Mouse (Mus musculus) heart, embryonic 15.5 days (tissue): ENCODE measurements around the gene Gm21663. TPM values are rescaled to one million over a fixed set of nuclear protein-coding genes. Genes with fewer than 3 reads are reported as not detected.
"Not testable (repeated sequence)": the region's sequence is repeated elsewhere in the genome, so short reads cannot be mapped to it uniquely, and the experiment has no call there.

ENCODE experiments used
- ATAC-seq: fragments of 200-750 bp; cut with Nextera tagmentation; replicated peaks from 2 replicates; pipeline ENCODE4 v1.8.0; 2017; ENCODE audit warnings: low read depth, moderate TSS enrichment; ENCODE audit not compliant: insufficient number of reproducible peaks, insufficient read depth, low FRiP score
- H3K27ac ChIP-seq: fragments of 300-500 bp; sonication (generic); 2 replicates; pipeline ENCODE4 v1.5.1; 2015; ENCODE audit warnings: mild to moderate bottlenecking, inconsistent platforms
- H3K27me3 ChIP-seq: fragments of 300-500 bp; sonication (generic); 2 replicates; pipeline ENCODE4 v1.6.1; 2015; ENCODE audit warnings: inconsistent platforms
- H3K36me3 ChIP-seq: fragments of 300-500 bp; sonication (generic); 2 replicates; pipeline ENCODE4 v1.6.1; 2015; ENCODE audit warnings: mild to moderate bottlenecking, inconsistent platforms
- H3K4me1 ChIP-seq: fragments of 300-500 bp; sonication (generic); replicated peaks from 2 replicates; pipeline ENCODE4 v1.6.1; 2015; ENCODE audit warnings: inconsistent platforms
- H3K4me2 ChIP-seq: fragments of 300-500 bp; sonication (generic); 2 replicates; pipeline ENCODE4 v1.6.1; 2015; ENCODE audit warnings: inconsistent platforms, mild to moderate bottlenecking, moderate library complexity
- H3K4me3 ChIP-seq: fragments of 300-500 bp; sonication (generic); 2 replicates; pipeline ENCODE4 v1.5.1; 2015; ENCODE audit warnings: mild to moderate bottlenecking, inconsistent platforms
- H3K9ac ChIP-seq: fragments of 300-500 bp; sonication (generic); 2 replicates; pipeline ENCODE4 v1.6.1; 2015; ENCODE audit warnings: mild to moderate bottlenecking, inconsistent platforms
- H3K9me3 ChIP-seq: fragments of 300-500 bp; sonication (generic); replicated peaks from 2 replicates; pipeline ENCODE4 v1.6.1; 2016; ENCODE audit warnings: inconsistent platforms
- WGBS: fragments of 180-500 bp; shearing (Covaris S2); methylation state at CpG from one replicate; pipeline ENCODE4 v1.1.7; 2015; ENCODE audit warnings: mixed read lengths; 5-methylcytosine and 5-hydroxymethylcytosine counted together
- polyA plus RNA-seq: library from polyadenylated mRNA; unstranded; fragments of >200 nt; fragmentation: Nextera tagmentation; extraction: Ambion mirVana; gene quantifications from 2 replicates; pipeline ENCODE4 v1.2.1, GENCODE M21; 2015

Gm21663 gene
- not detected in 2 replicates for polyA plus RNA-seq

GRCm38 (mm10) chr5:25942281-25942680, at the start of gene Gm21663:
Gene Gm21663, minus strand, starts transcription at chr5:25942381.
- not testable (repeated sequence) for H3K27ac ChIP-seq, H3K36me3 ChIP-seq, ATAC-seq, H3K9ac ChIP-seq, H3K4me1 ChIP-seq, H3K4me3 ChIP-seq, H3K27me3 ChIP-seq, H3K9me3 ChIP-seq, H3K4me2 ChIP-seq
- WGBS, result 46% methylated on average over 2 of the region's 2 CpGs

- H3K4me2 ChIP-seq, H3K4me3 ChIP-seq, H3K27me3 ChIP-seq, H3K9me3 ChIP-seq, H3K27ac ChIP-seq, H3K36me3 ChIP-seq, H3K4me1 ChIP-seq, ATAC-seq, H3K9ac ChIP-seq: not testable (repeated sequence)
- WGBS, result no CpG with 5 or more reads among the region's 3 CpGs
These were observed 46.4 kb upstream of the Gm21663 start, which contains the start of gene Gm21698 for GRCm38 (mm10) chr5:25988550-25988949. Gene Gm21698, minus strand, starts transcription at chr5:25988650.

- WGBS, result no CpG with 5 or more reads among the region's 2 CpGs
- not testable (repeated sequence) for H3K4me1 ChIP-seq, ATAC-seq, H3K4me3 ChIP-seq, H3K4me2 ChIP-seq, H3K27ac ChIP-seq, H3K27me3 ChIP-seq, H3K36me3 ChIP-seq, H3K9me3 ChIP-seq, H3K9ac ChIP-seq
These were observed 30.4 kb upstream of the Gm21663 start, which contains the start of gene Gm21680 for GRCm38 (mm10) chr5:25972563-25972962. Gene Gm21680, minus strand, starts transcription at chr5:25972663.

- not testable (repeated sequence) for H3K9me3 ChIP-seq, H3K4me1 ChIP-seq, H3K27me3 ChIP-seq, ATAC-seq, H3K9ac ChIP-seq, H3K36me3 ChIP-seq, H3K27ac ChIP-seq
- 34% methylated on average over 17 of the region's 17 CpGs for WGBS
- Histone ChIP-seq H3K4me3 (peak overlapping the region; percentile 28), H3K4me2 (peak overlapping the region; percentile 52)
These were observed 14.9 kb upstream of the Gm21663 start for GRCm38 (mm10) chr5:25957050-25957449.

- not testable (repeated sequence) for H3K36me3 ChIP-seq, H3K9me3 ChIP-seq, H3K4me1 ChIP-seq, H3K9ac ChIP-seq, ATAC-seq, H3K27me3 ChIP-seq, H3K27ac ChIP-seq
- H3K4me2 ChIP-seq, result peak overlapping the region; percentile 52
- WGBS, result 20% methylated on average over 32 of the region's 32 CpGs
- H3K4me3 ChIP-seq, result peak overlapping the region; percentile 28
These were observed 14.4 kb upstream of the Gm21663 start for GRCm38 (mm10) chr5:25956611-25957010.

GRCm38 (mm10) chr5:25954317-25954716, 12.1 kb upstream of the Gm21663 start, which contains the start of gene Gm21671:
Gene Gm21671, minus strand, starts transcription at chr5:25954417.
- H3K4me2 ChIP-seq, H3K9me3 ChIP-seq, H3K4me1 ChIP-seq, H3K4me3 ChIP-seq, H3K27ac ChIP-seq, H3K27me3 ChIP-seq, H3K36me3 ChIP-seq, H3K9ac ChIP-seq, ATAC-seq: not testable (repeated sequence)
- WGBS, result 59% methylated on average over 2 of the region's 2 CpGs

GRCm38 (mm10) chr5:25945391-25945790, 3.2 kb upstream of the Gm21663 start:
- not testable (repeated sequence) for H3K9me3 ChIP-seq, H3K9ac ChIP-seq, H3K36me3 ChIP-seq, H3K4me3 ChIP-seq, H3K27ac ChIP-seq, ATAC-seq, H3K4me1 ChIP-seq, H3K4me2 ChIP-seq, H3K27me3 ChIP-seq
- WGBS, result 74% methylated on average over 2 of the region's 2 CpGs

- Histone ChIP-seq H3K9ac (no peak overlapping the region), H3K4me2 (no peak overlapping the region), H3K36me3 (no peaks in the 10 kb centered on the region), H3K27ac (no peak overlapping the region), H3K4me3 (no peak overlapping the region), H3K27me3 (no peaks in the 10 kb centered on the region), H3K4me1 (0 out of 2 replicates have a peak, but pooled peaks cover 4% of the 10 kb centered on the region), H3K9me3 (no peaks in the 10 kb centered on the region)
- WGBS, result 39% methylated on average over 1 of the region's 1 CpGs
- peak; percentile 50 for ATAC-seq
These were observed 50.9 kb downstream of the Gm21663 start for GRCm38 (mm10) chr5:25891321-25891720.

GRCm38 (mm10) chr5:25889746-25890382, 52.3 kb downstream of the Gm21663 start:
- H3K27me3 ChIP-seq, result no peaks in the 10 kb centered on the region
- 0 out of 2 replicates have a peak, but pooled peaks cover 4% of the 10 kb centered on the region for H3K4me1 ChIP-seq
- H3K4me2 ChIP-seq, result no peak overlapping the region
- no peak for ATAC-seq
- no peak overlapping the region for H3K9ac ChIP-seq
- H3K4me3 ChIP-seq, result no peak overlapping the region
- 42% methylated on average over 3 of the region's 3 CpGs for WGBS
- no peaks in the 10 kb centered on the region for H3K36me3 ChIP-seq
- H3K9me3 ChIP-seq, result peaks cover 3% of the 10 kb centered on the region
- no peak overlapping the region for H3K27ac ChIP-seq

GRCm38 (mm10) chr5:25886708-25887107, 55.5 kb downstream of the Gm21663 start:
- H3K4me3 ChIP-seq, result no peak overlapping the region
- no peak overlapping the region for H3K9ac ChIP-seq
- H3K27ac ChIP-seq, result no peak overlapping the region
- H3K4me2 ChIP-seq, result no peak overlapping the region
- peaks cover 5% of the 10 kb centered on the region for H3K9me3 ChIP-seq
- H3K27me3 ChIP-seq, result no peaks in the 10 kb centered on the region
- no peaks in the 10 kb centered on the region for H3K36me3 ChIP-seq
- 0 out of 2 replicates have a peak, but pooled peaks cover 4% of the 10 kb centered on the region for H3K4me1 ChIP-seq
- no peak for ATAC-seq
- 66% methylated on average over 3 of the region's 3 CpGs for WGBS
